Mouse (Mus musculus) adrenal gland, postnatal 10 days (tissue): ENCODE measurements around the gene Mfng. TPM values are rescaled to one million over a fixed set of nuclear protein-coding genes. Genes with fewer than 3 reads are reported as not detected.

Source experiments
- DNase-seq: peaks from one replicate; pipeline ENCODE4 v3.0.0; 2021; ENCODE audit warnings: mixed read lengths
- total RNA-seq, 2 experiments: library from RNA; stranded (reverse); gene quantifications; 2 replicates each; pipeline ENCODE4 v1.2.3; 2021

The Mfng gene
- total RNA-seq, 2 experiments from 2014 or later: 15.5 to 17.7 TPM

DNA sequence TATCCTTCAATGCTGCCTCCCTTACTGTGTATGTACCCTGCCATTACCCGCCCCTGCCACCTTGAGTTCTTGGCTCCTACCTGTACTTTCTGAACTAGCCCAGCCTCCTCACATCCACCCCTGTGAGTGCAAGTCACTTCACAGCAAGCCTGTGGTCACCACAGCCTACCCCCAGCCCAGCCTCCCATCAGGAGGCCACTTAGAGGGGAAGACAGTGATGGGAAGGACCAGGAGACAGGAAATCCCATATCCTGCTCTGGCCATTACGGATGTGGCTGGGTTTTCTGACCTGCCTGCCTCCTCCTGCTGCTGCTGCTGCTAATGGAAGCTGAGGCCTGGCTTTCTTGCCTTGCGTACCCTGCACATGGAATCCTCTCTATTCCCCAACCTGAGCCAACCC is 14.8 kb upstream of the Mfng start:
- no peak for DNase-seq

DNA sequence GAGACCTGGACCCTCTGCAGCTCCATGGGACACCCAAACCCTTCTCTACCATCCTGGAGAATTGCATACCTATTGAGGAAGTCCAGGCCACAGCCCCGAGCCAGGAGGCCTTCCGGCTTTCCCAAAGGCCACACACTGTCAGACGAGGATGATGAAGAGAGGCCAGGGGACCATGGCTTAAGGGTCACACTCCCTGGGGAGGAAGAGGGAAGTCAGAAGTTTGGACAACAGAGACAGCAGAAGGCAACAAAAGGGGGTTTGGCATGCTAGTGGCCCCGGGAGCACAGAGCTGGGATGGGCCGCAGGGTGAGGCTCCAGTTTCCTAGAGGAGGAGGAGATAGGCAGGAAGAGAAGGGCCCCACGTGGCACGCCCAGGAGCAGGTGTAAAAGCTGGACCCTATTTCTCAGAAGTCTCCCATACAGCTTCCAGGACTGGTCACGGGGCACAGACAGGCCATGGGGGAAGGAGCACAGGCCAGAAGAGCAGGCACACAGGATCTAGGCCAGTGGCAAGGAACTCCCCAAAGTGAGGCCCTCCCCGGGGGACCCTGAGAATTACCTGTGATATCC is 14.1 kb upstream of the Mfng start:
- no peak for DNase-seq

DNA sequence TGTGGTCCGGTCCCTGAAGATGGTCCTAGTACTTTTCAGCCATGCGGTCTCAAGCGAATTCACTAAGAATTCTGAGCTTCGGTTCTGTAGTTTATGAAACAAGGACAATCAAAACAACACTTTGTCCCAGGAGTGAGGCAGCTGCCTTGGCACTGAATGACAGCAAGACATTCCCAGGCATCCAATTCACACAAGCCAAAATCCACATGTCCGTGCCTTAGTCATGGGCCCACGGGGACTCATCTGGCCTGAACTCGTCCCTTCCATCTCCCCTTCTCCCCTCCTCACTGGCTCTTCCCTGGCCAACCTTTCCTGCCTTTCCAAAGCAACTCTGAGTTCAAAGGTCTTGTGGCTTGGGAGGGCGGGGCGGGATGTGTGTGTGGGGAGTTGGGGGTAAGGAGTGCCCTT is 13.1 kb upstream of the Mfng start:
- DNase-seq: no peak

GRCm38 (mm10) chr15:78785961-78786360 is 12.7 kb upstream of the Mfng start:
- peak; percentile 67 for DNase-seq

DNA sequence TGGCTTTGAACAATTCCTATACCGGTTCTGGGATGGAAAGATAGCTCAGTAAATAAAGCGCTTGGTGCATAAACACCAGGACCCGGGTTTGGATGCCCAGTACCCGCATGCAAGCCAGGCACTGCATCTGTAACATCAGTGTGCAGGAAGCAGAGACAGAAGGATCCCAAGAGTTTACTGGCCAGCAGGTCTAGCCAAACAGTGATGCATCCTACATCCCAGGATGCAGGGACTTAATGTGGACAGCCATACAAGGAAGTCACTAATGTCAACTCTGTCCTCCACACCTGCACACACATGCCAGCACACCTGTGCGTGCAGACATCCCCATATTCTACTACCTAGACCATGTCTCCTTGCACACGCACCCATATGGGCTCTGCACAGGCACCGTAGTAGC is 12.0 kb upstream of the Mfng start:
- DNase-seq: no peak

- DNase-seq: no peak
These were observed 11.2 kb upstream of the Mfng start for GRCm38 (mm10) chr15:78784520-78784919.

DNA sequence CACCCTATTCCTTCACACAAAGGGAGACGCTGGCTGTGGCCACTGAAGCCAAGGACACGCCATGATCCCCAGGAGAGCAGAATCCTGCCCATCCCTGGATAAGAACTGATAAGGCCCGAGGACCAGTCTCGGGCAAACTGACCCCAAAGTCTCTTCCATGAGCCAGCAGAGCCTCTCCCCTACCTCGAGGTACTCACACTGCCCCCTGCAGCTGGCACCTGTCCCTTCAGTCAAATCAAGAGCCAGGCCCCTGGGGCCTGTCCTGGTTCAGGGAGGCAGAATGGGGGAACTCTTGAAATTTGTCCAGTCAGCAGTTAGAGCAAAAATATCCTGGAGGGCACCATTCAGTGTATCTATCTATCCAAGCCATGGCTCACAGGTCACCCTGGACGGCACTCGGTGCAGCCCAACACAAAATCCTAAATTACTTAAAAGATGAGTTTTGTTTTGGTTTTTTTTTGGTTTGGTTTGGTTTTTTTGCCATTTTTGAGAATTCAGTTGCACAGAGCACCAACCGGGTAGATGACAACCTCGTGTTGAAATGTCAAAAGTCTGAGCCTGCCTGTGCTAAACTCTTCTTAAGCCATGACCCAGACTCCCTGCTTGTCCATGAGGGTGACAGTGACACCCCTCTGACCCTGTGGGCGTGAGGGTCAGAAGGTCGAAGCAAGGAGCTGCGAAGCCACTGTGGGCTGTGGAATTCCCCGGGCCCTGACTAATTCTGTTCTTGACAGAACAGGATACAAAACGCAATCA is 9.3 kb upstream of the Mfng start:
- DNase-seq: no peak

DNA sequence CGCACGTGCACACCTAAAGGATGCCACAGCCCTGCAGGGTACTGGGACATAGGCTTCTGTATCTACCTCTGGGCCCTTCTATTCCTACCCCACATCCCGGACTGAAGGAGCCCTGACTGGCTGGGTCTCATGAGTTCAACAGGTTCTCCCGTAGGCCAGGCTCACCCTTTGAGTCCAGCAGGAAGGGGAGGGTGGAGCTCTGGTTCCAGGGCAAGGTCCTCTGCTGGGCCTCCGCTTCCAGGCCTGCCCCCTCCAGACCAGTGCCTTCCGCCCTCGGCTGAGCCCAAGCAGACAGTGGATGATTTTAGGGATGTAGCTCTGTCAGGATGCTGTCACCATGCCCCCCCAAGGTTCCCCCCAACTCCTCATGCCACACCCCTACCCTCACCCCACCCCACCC is 7.6 kb upstream of the Mfng start:
- DNase-seq: no peak

DNA sequence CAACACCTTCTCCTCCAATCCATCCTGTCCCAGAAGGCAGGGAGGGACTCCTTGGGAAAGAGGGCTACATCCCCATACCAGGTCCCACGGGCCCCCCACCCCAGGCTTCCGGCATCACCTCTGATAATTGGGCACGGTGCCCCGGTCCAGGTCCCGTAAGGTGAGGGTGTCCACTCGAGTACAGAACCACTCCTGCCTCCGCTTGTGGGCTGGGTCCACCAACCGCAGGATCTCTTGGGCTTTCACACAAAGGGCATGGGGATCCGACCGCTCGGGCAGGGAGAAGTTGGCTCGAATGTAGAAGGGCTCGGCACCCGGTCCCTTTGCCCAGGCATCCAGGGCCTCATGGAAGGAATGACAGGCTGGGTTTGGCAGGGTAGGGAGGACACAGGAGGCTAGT is 7.1 kb upstream of the Mfng start:
- DNase-seq: no peak

DNA sequence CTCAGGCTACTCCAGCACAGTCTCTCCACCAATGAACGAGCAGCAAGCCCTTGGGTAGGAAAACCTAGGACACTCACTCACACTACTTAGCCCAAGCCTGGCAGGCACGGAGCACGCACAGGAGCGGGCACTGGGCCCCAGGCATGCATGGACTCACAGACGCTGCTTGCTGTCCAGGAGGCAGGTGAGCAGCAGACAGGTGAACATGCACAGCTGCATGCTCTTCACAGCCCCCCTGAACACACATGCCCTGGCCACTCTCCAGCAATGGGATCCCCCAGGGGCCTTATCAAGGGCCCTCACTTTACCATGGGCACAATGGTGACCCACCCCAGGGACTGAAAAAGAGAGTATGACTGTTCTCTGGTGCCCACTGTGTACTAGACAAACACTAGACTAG is 6.4 kb upstream of the Mfng start:
- DNase-seq: no peak

GRCm38 (mm10) chr15:78779253-78779652 is 6.0 kb upstream of the Mfng start:
- DNase-seq: no peak

DNA sequence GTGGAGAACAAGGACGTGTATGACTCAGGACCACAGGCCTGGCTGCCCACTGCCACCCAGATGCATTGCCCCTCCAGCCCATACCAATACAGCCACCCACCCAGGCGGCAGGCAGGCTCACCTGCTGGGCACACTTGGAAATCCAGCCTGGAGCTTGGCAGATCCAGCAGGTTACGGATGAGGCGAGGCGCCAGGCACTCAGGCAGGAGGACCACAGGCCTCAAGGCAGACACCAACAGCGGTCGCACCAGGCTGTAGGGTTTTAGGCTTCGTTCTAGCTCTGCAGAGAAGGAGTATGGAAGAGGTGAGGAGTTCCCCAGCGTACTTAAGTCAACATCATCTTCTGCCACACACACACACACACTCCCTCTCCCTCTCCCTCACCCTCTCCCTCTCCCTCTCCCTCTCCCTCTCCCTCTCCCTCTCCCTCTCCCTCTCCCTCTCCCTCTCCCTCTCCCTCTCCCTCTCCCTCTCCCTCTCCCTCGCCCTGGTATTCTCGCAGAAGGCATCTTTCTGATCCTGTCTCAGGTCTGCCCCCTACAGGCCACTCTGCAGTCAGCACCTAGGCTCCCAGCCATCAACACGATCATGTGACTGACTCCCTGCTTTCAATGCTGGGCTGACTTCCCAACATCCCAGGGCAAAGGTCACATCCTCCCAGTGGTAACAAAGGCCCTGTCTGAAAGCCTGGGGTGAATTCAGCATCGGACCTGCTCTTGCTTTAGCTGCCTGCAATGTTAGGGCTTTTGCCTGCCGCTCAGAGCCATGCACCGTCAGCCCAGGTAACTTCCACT is 5.0 kb upstream of the Mfng start:
- DNase-seq: peak; percentile 93

DNA sequence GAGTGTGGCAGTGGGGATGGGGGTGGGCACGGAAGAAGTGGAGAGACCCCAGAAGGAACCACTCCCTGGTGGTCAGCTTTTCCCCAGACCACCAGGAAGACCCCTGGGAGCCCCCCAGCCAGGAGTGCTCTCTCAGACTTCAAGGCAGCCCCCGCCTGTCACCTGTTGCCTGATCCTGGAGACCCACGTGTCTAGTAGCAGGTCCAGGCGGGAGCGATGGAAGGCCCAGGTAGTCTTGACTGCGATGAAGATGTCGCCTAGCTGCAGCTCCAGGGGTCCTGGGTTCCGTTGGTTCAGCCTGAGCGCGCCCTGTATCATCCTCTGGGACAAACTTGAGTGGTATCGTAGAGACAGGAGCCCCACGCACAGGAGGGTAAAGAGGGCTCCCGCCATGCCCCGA is 419 bp downstream of the Mfng start:
- no peak for DNase-seq

GRCm38 (mm10) chr15:78772368-78772763 is 909 bp downstream of the Mfng start:
- DNase-seq: no peak

DNA sequence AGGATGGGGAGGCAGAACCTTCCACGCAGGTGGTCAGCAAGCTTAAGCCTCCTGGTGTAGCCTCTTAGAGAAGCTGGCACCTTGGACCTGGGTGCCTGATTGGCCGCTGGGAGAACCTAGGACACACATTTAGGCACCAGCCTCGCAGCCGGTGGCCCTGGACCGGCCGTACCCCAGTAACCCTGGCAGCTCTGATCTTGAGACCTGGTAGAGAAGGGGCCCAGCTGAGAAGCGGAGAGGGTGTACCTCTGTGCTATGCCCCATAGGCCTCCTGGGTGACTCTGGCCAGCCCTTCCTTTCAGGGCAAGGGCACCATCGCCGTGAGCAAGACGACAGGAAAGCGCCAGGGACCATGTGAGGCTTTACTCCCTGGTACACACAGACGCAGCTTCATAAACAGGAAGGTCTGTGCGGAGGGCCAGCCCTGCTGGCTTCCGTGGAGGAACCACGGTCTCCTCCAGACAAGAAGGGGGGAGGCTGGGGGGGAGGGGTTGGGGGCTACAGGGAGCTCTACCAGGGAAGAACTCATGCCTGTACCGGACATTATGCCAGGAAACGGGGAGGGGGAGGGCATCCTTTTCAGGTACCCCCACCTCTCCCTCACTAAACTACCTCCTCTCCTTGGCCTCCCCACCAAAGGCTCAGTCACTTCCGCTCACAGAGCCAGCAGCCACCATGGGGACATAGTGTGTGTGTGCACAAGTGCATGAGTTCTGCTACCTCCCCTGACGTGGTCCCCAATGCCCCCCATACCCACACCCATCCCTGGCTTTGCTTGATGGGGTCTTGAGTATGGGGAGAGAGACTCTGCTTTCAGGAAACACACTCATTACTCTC is 1.5 kb downstream of the Mfng start:
- no peak for DNase-seq

DNA sequence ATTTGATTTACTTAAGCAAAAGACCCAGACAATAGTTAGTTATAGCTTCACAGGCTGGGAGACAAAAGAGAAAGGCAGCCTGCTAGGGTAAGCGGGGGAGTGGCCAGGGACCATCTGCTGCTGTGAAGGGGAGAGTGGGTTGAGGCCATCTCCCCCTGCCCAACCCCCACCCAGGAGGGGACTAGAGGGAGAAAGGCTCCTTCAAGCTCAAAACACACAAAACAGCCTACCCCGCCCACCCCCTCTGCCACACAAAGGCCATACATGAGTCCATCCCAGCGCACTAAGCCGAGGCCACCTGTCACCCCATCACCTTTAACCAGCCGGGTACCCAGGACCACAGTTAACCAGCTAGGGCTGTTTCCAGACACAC is 2.3 kb downstream of the Mfng start:
- no peak for DNase-seq

DNA sequence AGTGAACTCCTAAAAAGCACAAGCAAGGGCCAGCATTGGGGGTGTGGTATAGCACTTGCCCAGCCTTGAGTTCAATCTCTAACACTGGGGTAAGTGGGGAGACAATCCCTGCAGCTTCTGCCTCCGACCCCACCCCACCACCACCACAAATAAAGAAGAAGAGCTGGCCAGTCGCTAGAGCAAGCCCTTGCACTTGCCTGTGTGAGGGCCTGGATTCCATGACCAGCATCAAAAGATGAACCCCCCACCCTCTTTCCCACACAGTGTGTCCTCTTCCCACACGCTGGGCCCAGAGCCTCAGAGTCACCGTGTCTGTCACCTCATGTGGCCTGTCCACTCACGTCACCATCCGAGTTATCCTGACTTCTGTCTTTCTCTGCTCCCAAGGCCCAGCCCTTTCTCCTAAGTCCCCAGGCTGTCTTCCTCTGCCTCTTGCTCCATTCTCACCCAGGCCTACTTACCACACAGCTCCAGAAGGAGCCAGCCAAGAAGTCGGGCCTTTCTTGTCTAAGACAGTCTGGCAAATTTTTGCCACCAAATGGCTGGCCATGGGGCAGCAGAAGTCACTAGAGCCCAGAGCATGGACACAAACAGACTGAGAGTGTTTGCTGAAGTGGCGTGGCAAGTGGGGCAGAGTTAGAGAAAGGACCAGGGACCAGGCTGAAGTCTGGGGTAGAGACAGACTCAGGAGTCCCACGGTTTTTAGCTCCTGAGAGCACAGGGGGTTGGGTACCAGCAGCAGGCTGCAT is 2.9 kb downstream of the Mfng start:
- no peak for DNase-seq

DNA sequence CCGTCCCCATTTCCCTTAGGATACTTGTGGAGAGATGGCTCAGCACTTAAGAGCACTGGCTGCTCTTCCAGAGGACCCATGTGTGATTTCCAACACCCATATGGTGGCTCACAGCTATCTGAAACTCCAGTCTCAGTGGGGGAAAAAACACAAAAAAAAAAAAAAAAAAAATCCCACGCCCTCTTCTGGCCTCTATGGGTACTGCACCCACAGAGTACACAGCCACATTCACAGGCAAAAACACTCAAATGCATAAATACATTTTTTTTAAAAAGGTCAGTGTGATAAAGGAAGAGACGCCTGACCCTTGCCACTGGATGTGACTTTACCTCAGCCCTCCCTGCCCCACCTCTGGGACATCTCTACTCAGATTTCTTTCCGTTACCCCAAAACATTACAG is 4.2 kb downstream of the Mfng start:
- no peak for DNase-seq

DNA sequence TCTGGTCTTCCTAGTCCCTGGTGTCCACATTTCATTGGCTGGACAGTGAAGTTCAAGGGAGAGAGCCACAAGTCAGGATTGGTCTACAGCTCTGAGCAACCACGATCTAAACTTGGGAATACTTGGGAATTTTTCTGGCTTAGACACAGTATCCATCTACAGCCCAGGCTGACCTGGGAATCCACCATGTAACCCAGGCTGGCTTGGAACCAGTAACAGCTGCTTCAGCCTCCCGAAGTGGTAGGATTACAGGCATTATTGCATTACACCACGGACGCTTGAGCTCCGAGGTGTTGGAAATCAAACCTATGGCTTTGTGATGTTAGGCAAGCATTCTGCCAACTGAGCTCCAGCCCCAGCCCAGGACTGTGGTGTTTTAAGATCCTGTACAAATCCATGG is 9.6 kb downstream of the Mfng start:
- DNase-seq: no peak

- DNase-seq: no peak
These were observed 10.1 kb downstream of the Mfng start for GRCm38 (mm10) chr15:78763210-78763609.

- no peak for DNase-seq
These were observed 12.2 kb downstream of the Mfng start for GRCm38 (mm10) chr15:78761112-78761511.

GRCm38 (mm10) chr15:78758132-78758531 is 15.1 kb downstream of the Mfng start:
- DNase-seq: no peak
